Mouse (Mus musculus): Measurements from ENCODE around the gene Nfkbie.

Nfkbie gene

GRCm38 (mm10) chr17:45559732-45560525, 4.4 kb downstream of the Nfkbie start:
- no peak for DNase-seq (ENCODE audit: low read depth, low spot score)

GRCm38 (mm10) chr17:45563216-45563615, 7.7 kb downstream of the Nfkbie start:
- no peak for DNase-seq (ENCODE audit: low read depth, low spot score)

GRCm38 (mm10) chr17:45563655-45564530, 8.4 kb downstream of the Nfkbie start, which contains the start of gene Slc35b2:
TSS of gene Slc35b2 (plus strand) at chr17:45563874.
- peak; percentile 93 for DNase-seq (ENCODE audit: low read depth, low spot score)

- DNase-seq (ENCODE audit: low read depth, low spot score), result no peak
These were observed 9.1 kb downstream of the Nfkbie start for GRCm38 (mm10) chr17:45564531-45565084.

DNA sequence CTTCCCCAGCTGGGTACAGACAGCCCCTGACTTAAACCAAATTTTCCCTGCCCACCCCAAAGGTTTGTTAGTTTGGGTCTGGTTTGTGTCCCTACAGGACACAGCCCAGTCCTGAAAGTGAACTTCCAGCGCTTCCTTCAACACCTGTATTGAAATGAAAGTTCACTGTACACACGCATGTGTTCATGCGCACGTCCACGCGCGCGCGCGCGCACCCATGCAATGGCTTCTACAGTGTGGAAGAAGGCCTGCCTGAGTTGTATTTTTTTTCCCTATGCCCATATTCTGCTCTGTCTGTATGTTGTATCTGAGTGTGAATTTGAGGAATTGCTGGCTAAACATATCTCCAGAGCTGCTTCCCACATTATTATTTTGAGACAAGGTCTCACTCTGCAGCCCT, 9.6 kb downstream of the Nfkbie start:
- no peak for DNase-seq (ENCODE audit: low read depth, low spot score)

GRCm38 (mm10) chr17:45566031-45566359, 10.5 kb downstream of the Nfkbie start:
- no peak for DNase-seq (ENCODE audit: low read depth, low spot score)

GRCm38 (mm10) chr17:45566360-45567161, 11.1 kb downstream of the Nfkbie start:
- no peak for DNase-seq (ENCODE audit: low read depth, low spot score)

- no peak for DNase-seq (ENCODE audit: low read depth, low spot score)
These were observed 11.7 kb downstream of the Nfkbie start for GRCm38 (mm10) chr17:45567162-45567601.

- DNase-seq (ENCODE audit: low read depth, low spot score), result peak; percentile 26
These were observed 13.5 kb downstream of the Nfkbie start for GRCm38 (mm10) chr17:45568990-45569389.

DNA sequence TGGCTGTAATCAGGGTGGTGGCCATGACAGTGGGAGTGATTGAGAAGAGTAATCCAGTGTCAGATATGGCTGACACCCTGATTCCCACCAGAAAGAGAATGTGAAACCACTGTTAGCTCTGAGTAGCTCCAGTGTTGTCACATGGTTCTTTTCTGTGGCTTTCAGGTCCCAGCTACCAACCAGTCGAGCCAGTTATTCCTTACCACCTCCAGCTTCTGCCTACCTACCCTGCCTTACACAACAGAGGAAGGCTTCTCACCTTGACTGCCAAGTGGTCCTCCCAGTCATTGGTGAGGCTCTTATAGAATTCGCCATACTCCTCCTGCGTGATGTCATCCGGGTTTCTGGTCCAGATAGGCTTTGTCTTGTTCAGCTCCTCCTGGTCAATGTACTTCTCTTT, 14.5 kb downstream of the Nfkbie start:
- peak; percentile 42 for DNase-seq (ENCODE audit: low read depth, low spot score)

- peak; percentile 86 for DNase-seq (ENCODE audit: low read depth, low spot score)
These were observed 16.9 kb downstream of the Nfkbie start for GRCm38 (mm10) chr17:45572103-45573086.

GRCm38 (mm10) chr17:45573087-45573779, 17.7 kb downstream of the Nfkbie start, which contains the start of gene Hsp90ab1:
TSS of gene Hsp90ab1 (minus strand) at chr17:45573271.
- peak; percentile 99 for DNase-seq (ENCODE audit: low read depth, low spot score)

- DNase-seq (ENCODE audit: low read depth, low spot score), result peak; percentile 98
These were observed 18.2 kb downstream of the Nfkbie start for GRCm38 (mm10) chr17:45573780-45574123.

DNA sequence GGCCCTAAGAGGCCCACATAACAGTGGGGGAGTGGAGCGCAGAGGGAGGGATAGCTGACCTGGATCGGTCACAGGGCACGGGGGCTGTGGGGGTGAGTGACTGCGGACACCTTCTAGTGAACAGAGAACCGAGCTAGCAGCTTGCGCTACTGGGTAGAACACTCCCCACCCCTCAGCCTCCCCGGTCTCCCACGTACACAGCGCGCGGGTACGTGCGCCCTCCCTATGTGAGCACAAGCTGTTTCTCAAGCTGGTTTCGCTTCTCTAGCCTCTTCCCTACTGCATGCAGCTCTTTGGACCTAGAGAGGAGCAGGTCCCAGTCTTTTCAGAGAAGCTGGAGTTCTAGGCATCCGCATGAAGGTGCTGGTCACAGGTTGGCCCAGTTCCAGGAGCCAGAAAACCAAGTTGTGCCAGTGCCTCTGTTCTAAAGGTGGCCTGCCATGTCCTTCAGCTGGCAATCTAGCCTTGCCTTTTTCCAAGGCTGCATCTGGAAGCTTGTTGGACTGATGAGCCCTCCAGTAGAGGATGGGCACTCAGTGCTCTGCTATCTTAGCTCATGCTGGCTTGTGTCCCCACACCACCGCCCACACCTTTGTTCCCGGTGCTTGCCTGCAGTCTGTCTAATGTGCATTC, 18.7 kb downstream of the Nfkbie start:
- peak; percentile 87 for DNase-seq (ENCODE audit: low read depth, low spot score)

- DNase-seq (ENCODE audit: low read depth, low spot score), result no peak
These were observed 19.8 kb downstream of the Nfkbie start for GRCm38 (mm10) chr17:45575123-45575897.

- no peak for DNase-seq (ENCODE audit: low read depth, low spot score)
These were observed 22.7 kb downstream of the Nfkbie start for GRCm38 (mm10) chr17:45578242-45578641.

- DNase-seq (ENCODE audit: low read depth, low spot score), result peak; percentile 73
These were observed 23.3 kb downstream of the Nfkbie start for GRCm38 (mm10) chr17:45578843-45579242.

GRCm38 (mm10) chr17:45579554-45579953, 24.1 kb downstream of the Nfkbie start:
- DNase-seq (ENCODE audit: low read depth, low spot score), result no peak

Data from CD4-positive, CD25-positive, alpha-beta regulatory T cell, adult 2 months (primary cell).